Comparison of ENCODE assay signal across 17 mouse cellular contexts in genomic region chr1:61143754-61144066, GRCm38 (mm10).
A peak's percentile ranks its signal among the peaks of the same experiment; 100 is the strongest.
DNase-seq lines count a peak whose midpoint lies in the region; ATAC-seq and TF ChIP-seq lines count a peak whose summit lies in the region.
"Had no signal": no experiment of that assay in that cellular context is flagged by ENCODE, and none has a peak within 500 bp of the region (broad histone marks: within the 10 kb centered on the region; RNA-seq: fewer than 3 reads in every experiment).

No protein-coding gene starts in this region.

- no peak overlapping the region for H3K4me2 ChIP-seq in hindbrain, embryonic 12.5 days (replicated peaks)
- no peak overlapping the region for H3K4me2 ChIP-seq in hindbrain, embryonic 16.5 days (ENCODE audit: low read length)
- no peak overlapping the region for H3K4me2 ChIP-seq in hindbrain, embryonic 15.5 days

- no peaks in the 10 kb centered on the region for H3K36me3 ChIP-seq in hindbrain, embryonic 12.5 days
- H3K36me3 ChIP-seq in hindbrain, embryonic 16.5 days (ENCODE audit: control insufficient read depth, insufficient read depth, low read length): no peaks in the 10 kb centered on the region
- no peaks in the 10 kb centered on the region for H3K36me3 ChIP-seq in hindbrain, embryonic 15.5 days
- H3K36me3 ChIP-seq: heart, embryonic 10.5 days had no signal

- TF ChIP-seq CTCF in brain, embryonic 14.5 days (IDR thresholded peaks at IDR 0.05; ENCODE audit: borderline replicate concordance, extremely low read depth, insufficient read depth, insufficient read length): no peak

- peak overlapping the region; percentile 67 for H3K27ac ChIP-seq in hindbrain, embryonic 12.5 days
- H3K27ac ChIP-seq in hindbrain, embryonic 16.5 days (ENCODE audit: low read depth, low read length): no peak overlapping the region
- H3K27ac ChIP-seq in hindbrain, embryonic 15.5 days (replicated peaks): 0 out of 2 replicates have a peak overlapping the region, but pooled peaks have one; percentile 64

- no peaks in the 10 kb centered on the region for H3K27me3 ChIP-seq in hindbrain, embryonic 12.5 days
- no peaks in the 10 kb centered on the region for H3K27me3 ChIP-seq in hindbrain, embryonic 16.5 days (replicated peaks; ENCODE audit: control insufficient read depth, insufficient read depth, low read length)
- no peaks in the 10 kb centered on the region for H3K27me3 ChIP-seq in hindbrain, embryonic 15.5 days
- H3K27me3 ChIP-seq: Patski had no signal

- peak; percentile 62 for DNase-seq in brain, embryonic 14.5 days (ENCODE audit: low read depth)
- peak; percentile 12 for DNase-seq in retina, embryonic 14.5 days (ENCODE audit: low spot score)
- no peak for DNase-seq in left cerebral cortex, postnatal 10 days (ENCODE audit: extremely low spot score in 1 of 2, low spot score in 2 of 2)
- DNase-seq in kidney, adult 11 months: no peak
- DNase-seq: adrenal gland, postnatal 14 days; cerebellum, adult 18-20 months; gastrocnemius, postnatal 25 days; heart, postnatal 36 days; kidney, adult 18-20 months; thymus, adult 2 months had no signal

- H3K4me3 ChIP-seq in hindbrain, embryonic 12.5 days: no peak overlapping the region
- H3K4me3 ChIP-seq in hindbrain, embryonic 16.5 days (ENCODE audit: low read length): no peak overlapping the region
- H3K4me3 ChIP-seq in hindbrain, embryonic 15.5 days: no peak overlapping the region
- H3K4me3 ChIP-seq: erythroblast, embryonic 14.5 days; heart, embryonic 10.5 days had no signal

- H3K4me1 ChIP-seq in hindbrain, embryonic 12.5 days: peaks cover 69% of the 10 kb centered on the region
- H3K4me1 ChIP-seq in hindbrain, embryonic 16.5 days (ENCODE audit: control insufficient read depth, insufficient read depth, low read depth, low read length): peaks cover 31% of the 10 kb centered on the region
- peaks cover 70% of the 10 kb centered on the region for H3K4me1 ChIP-seq in hindbrain, embryonic 15.5 days (replicated peaks)

- no peaks in the 10 kb centered on the region for H3K9me3 ChIP-seq in hindbrain, embryonic 12.5 days (replicated peaks)
- H3K9me3 ChIP-seq in hindbrain, embryonic 16.5 days (ENCODE audit: control insufficient read depth, low read length): no peaks in the 10 kb centered on the region
- H3K9me3 ChIP-seq in hindbrain, embryonic 15.5 days: no peaks in the 10 kb centered on the region
- H3K9me3 ChIP-seq: heart, embryonic 10.5 days had no signal

- 43% methylated on average over 8 of the region's 8 CpGs for WGBS in hindbrain, embryonic 12.5 days
- WGBS in hindbrain, embryonic 16.5 days: 42% methylated on average over 8 of the region's 8 CpGs
- WGBS in hindbrain, embryonic 15.5 days: 33% methylated on average over 8 of the region's 8 CpGs

- no peak overlapping the region for H3K9ac ChIP-seq in hindbrain, embryonic 12.5 days
- no peak overlapping the region for H3K9ac ChIP-seq in hindbrain, embryonic 16.5 days (ENCODE audit: low read depth, low read length)
- H3K9ac ChIP-seq in hindbrain, embryonic 15.5 days: no peak overlapping the region

- intact Hi-C loops in left cerebral cortex, postnatal 10 days (cut with DNase I): no loop called here

- TF ChIP-seq POLR2A in brain, embryonic 14.5 days (IDR thresholded peaks at IDR 0.05; ENCODE audit: borderline replicate concordance, extremely low read depth, insufficient read depth, insufficient read length, poor library complexity, severe bottlenecking): no peak

- ATAC-seq in hindbrain, embryonic 12.5 days (ENCODE audit: low FRiP score): no peak
- ATAC-seq in hindbrain, embryonic 16.5 days: no peak
- ATAC-seq in hindbrain, embryonic 15.5 days (ENCODE audit: low FRiP score, low read depth): no peak
- ATAC-seq: activated CD4-positive, CD25-positive, alpha-beta regulatory T cell, adult 4 months; Patski had no signal

Comparison
In these comparisons a context has a peak if more than half of its experiments do, and no peak if none do; other contexts are left out.
1. DNase-seq: peak in brain, embryonic 14.5 days (single experiment) and retina, embryonic 14.5 days (single experiment); none in left cerebral cortex, postnatal 10 days (0 of 2) and kidney, adult 11 months (single experiment).